8 mouse cellular contexts compared by ENCODE assay signal in genomic region chr7:128247443-128247842, GRCm38 (mm10). TPM values are rescaled to one million over a fixed set of nuclear protein-coding genes. Genes with fewer than 3 reads are reported as not detected.
DNase-seq lines count a peak whose midpoint lies in the region; ATAC-seq and TF ChIP-seq lines count a peak whose summit lies in the region.

No protein-coding gene starts in this region.

- intact Hi-C loops in gastrocnemius, adult 2 months (cut with DNase I), result loop anchor here (1.0 to 10.0 kb wide), 4 partner anchors 50 to 460 kb away; partner anchors contain the start of gene BC017158

- peak overlapping the region; percentile 62 for H3K4me2 ChIP-seq in hindbrain, postnatal 0 days (ENCODE audit: low read depth, low read length)

- peak; percentile 79 for TF ChIP-seq CTCF in gastrocnemius, adult 2 months (IDR thresholded peaks at IDR 0.05)
- TF ChIP-seq CTCF in hindbrain, postnatal 0 days (IDR thresholded peaks at IDR 0.05; ENCODE audit: low read depth), result peak; percentile 77

- H3K4me1 ChIP-seq in hindbrain, postnatal 0 days (ENCODE audit: insufficient read depth, low read length), result peaks cover 10% of the 10 kb centered on the region; the same call in 1 of the 2 replicates

- no peaks in the 10 kb centered on the region for H3K27me3 ChIP-seq in hindbrain, postnatal 0 days (ENCODE audit: insufficient read depth, low read length)

- no peaks in the 10 kb centered on the region for H3K9me3 ChIP-seq in hindbrain, postnatal 0 days (ENCODE audit: low read length)

- DNase-seq in adrenal gland, adult (ENCODE audit: inconsistent age in 2 of 2, low spot score in 1 of 2), result peak; percentile 86 to 94
- DNase-seq in gastrocnemius, adult 2 months, result peak; percentile 90
- DNase-seq in hindbrain, postnatal 0 days (ENCODE audit: low spot score), result peak; percentile 95
- DNase-seq in left cerebral cortex, adult 8-10 months (ENCODE audit: low spot score in 2 of 2), result peak; percentile 68 to 75
- DNase-seq in right cerebral cortex, postnatal 14 days, result peak; percentile 91
- DNase-seq in urinary bladder, postnatal 4 days (ENCODE audit: low spot score in 2 of 2), result peak; percentile 73 to 90

- peak overlapping the region; percentile 89 for H3K27ac ChIP-seq in gastrocnemius, adult 2 months
- H3K27ac ChIP-seq in hindbrain, postnatal 0 days, result peak overlapping the region; percentile 70

- under 1% methylated on average over 13 of the region's 13 CpGs for WGBS in hindbrain, postnatal 0 days

- ATAC-seq in common myeloid progenitor, adult 5-6 weeks (replicated peaks; ENCODE audit: low read depth, poor library complexity, severe bottlenecking), result peak; percentile 60
- peak; percentile 78 for ATAC-seq in hindbrain, postnatal 0 days
- ATAC-seq in megakaryocyte progenitor cell, adult 5-6 weeks (replicated peaks; ENCODE audit: poor library complexity), result peak; percentile 82

- peak overlapping the region; percentile 77 for H3K4me3 ChIP-seq in gastrocnemius, adult 2 months
- H3K4me3 ChIP-seq in hindbrain, postnatal 0 days (ENCODE audit: low read length), result peak overlapping the region; percentile 41

- peak overlapping the region; percentile 59 for H3K9ac ChIP-seq in hindbrain, postnatal 0 days (replicated peaks; ENCODE audit: low read length)

- H3K36me3 ChIP-seq in hindbrain, postnatal 0 days (ENCODE audit: insufficient read depth, low read length), result peaks cover 22% of the 10 kb centered on the region; the same call in 1 of the 2 replicates

RNA-seq across cellular contexts. Expression of gene Tgfb1i1, which starts 0.8 kb away (rescaled TPM):
- total RNA-seq in common myeloid progenitor, adult 5-6 weeks (2017), result 0.32 and 0.63 TPM in 2 replicates
- 1 to 10 TPM; 5.2 to 7.6 TPM for total RNA-seq in gastrocnemius, adult 2 months (2021)
- total RNA-seq in hindbrain, postnatal 0 days (2014; rRNA removed), result 19.8 and 20.6 TPM in 2 replicates
- 22.7 and 23.3 TPM in 2 replicates for polyA plus RNA-seq in hindbrain, postnatal 0 days (2015; fragmentation: Nextera tagmentation; extraction: Ambion mirVana)
- total RNA-seq in left cerebral cortex, adult 8-10 months (2022), result 10 to 100 TPM; 16.0 to 17.2 (median 16.5) TPM
- total RNA-seq in megakaryocyte progenitor cell, adult 5-6 weeks (2015), result 0.44 and 0.54 TPM in 2 replicates
- not detected in 2 replicates for total RNA-seq in megakaryocyte progenitor cell, adult 5-6 weeks (2017)

RNA-seq across cellular contexts. Expression of gene 9130023H24Rik, which starts 9.6 kb away (rescaled TPM):
- 5.8 and 6.8 TPM in 2 replicates for total RNA-seq in common myeloid progenitor, adult 5-6 weeks (2017)
- 1 to 10 TPM; 1.9 to 2.1 TPM for total RNA-seq in gastrocnemius, adult 2 months (2021)
- 5.6 and 7.5 TPM in 2 replicates for total RNA-seq in hindbrain, postnatal 0 days (2014; rRNA removed)
- polyA plus RNA-seq in hindbrain, postnatal 0 days (2015; fragmentation: Nextera tagmentation; extraction: Ambion mirVana), result 4.3 and 5.1 TPM in 2 replicates
- total RNA-seq in left cerebral cortex, adult 8-10 months (2022), result 1 to 10 TPM; 3.9 to 5.0 (median 4.4) TPM
- total RNA-seq in megakaryocyte progenitor cell, adult 5-6 weeks (2015), result 4.3 TPM in 2 replicates
- total RNA-seq in megakaryocyte progenitor cell, adult 5-6 weeks (2017), result 4.7 and 7.2 TPM in 2 replicates

RNA-seq across cellular contexts. Expression of gene Armc5, which starts 10.3 kb away (rescaled TPM):
- 9.0 and 13.3 TPM in 2 replicates for total RNA-seq in common myeloid progenitor, adult 5-6 weeks (2017)
- 1 to 10 TPM; 7.2 to 8.0 TPM for total RNA-seq in gastrocnemius, adult 2 months (2021)
- 21.1 and 27.6 TPM in 2 replicates for total RNA-seq in hindbrain, postnatal 0 days (2014; rRNA removed)
- 15.2 and 16.4 TPM in 2 replicates for polyA plus RNA-seq in hindbrain, postnatal 0 days (2015; fragmentation: Nextera tagmentation; extraction: Ambion mirVana)
- 10 to 100 TPM; 14.2 to 16.8 (median 14.9) TPM for total RNA-seq in left cerebral cortex, adult 8-10 months (2022)
- 6.9 and 7.1 TPM in 2 replicates for total RNA-seq in megakaryocyte progenitor cell, adult 5-6 weeks (2015)
- 9.5 and 11.8 TPM in 2 replicates for total RNA-seq in megakaryocyte progenitor cell, adult 5-6 weeks (2017)

RNA-seq across cellular contexts. Expression of gene Slc5a2, which starts 18.0 kb away (rescaled TPM):
- total RNA-seq in common myeloid progenitor, adult 5-6 weeks (2017), result 0.14 TPM in 1 of 2 replicates, not detected in the other
- total RNA-seq in gastrocnemius, adult 2 months (2021), result not detected
- total RNA-seq in hindbrain, postnatal 0 days (2014; rRNA removed), result not detected in 2 replicates
- 0.38 and 0.42 TPM in 2 replicates for polyA plus RNA-seq in hindbrain, postnatal 0 days (2015; fragmentation: Nextera tagmentation; extraction: Ambion mirVana)
- total RNA-seq in left cerebral cortex, adult 8-10 months (2022), result not detected
- not detected in 2 replicates for total RNA-seq in megakaryocyte progenitor cell, adult 5-6 weeks (2015)
- total RNA-seq in megakaryocyte progenitor cell, adult 5-6 weeks (2017), result not detected in 2 replicates

RNA-seq across cellular contexts. Expression of gene Cox6a2, which starts 41.3 kb away (rescaled TPM):
- total RNA-seq in common myeloid progenitor, adult 5-6 weeks (2017), result 1.1 and 3.2 TPM in 2 replicates
- total RNA-seq in gastrocnemius, adult 2 months (2021), result 1,000 to 10,000 TPM; 1,384 to 2,252 TPM
- not detected in 2 replicates for total RNA-seq in hindbrain, postnatal 0 days (2014; rRNA removed)
- polyA plus RNA-seq in hindbrain, postnatal 0 days (2015; fragmentation: Nextera tagmentation; extraction: Ambion mirVana), result 0.83 and 0.93 TPM in 2 replicates
- total RNA-seq in left cerebral cortex, adult 8-10 months (2022), result 10 to 100 TPM in 2 of 4 experiments, 1 to 10 TPM in 2; 4.5 to 14.1 (median 9.5) TPM
- total RNA-seq in megakaryocyte progenitor cell, adult 5-6 weeks (2015), result 0.76 and 4.8 TPM in 2 replicates
- total RNA-seq in megakaryocyte progenitor cell, adult 5-6 weeks (2017), result 0.21 and 1.3 TPM in 2 replicates

Comparison
In these comparisons a context has a peak if more than half of its experiments do, and no peak if none do; other contexts are left out.
1. Peak in every context shown above with its lines: DNase-seq, ATAC-seq, H3K4me3 ChIP-seq and H3K27ac ChIP-seq.